In the genomic region with DNA sequence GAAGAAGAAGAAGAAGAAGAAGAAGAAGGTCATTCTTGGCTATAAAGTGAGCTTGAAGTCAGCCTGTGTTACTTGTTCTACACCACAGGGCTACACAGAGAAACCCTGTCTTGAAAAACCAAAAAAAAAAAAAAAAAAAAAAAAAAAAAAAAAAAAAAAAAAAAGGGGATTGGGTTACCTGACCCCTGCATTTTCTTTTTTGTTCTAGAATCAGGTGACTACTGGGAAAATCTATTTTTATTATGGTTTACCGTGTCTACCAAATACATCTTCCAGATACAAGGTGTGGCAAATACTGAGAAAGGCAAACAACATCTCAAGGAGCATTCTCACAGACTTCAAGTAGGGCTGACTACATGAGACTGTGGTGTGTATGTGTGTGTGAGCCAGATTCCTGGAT, we compare ENCODE assay signal across 23 mouse cellular contexts. TPM values are rescaled to one million over a fixed set of nuclear protein-coding genes. Genes with fewer than 3 reads are reported as not detected.
A peak's percentile ranks its signal among the peaks of the same experiment; 100 is the strongest.
DNase-seq lines count a peak whose midpoint lies in the region; ATAC-seq and TF ChIP-seq lines count a peak whose summit lies in the region.
"Had no signal": no experiment of that assay in that cellular context is flagged by ENCODE, and none has a peak within 500 bp of the region (broad histone marks: within the 10 kb centered on the region; RNA-seq: fewer than 3 reads in every experiment).

No protein-coding gene starts in this region.

- peak overlapping the region; percentile 84 for H3K27ac ChIP-seq in heart, embryonic 13.5 days (replicated peaks)
- H3K27ac ChIP-seq in CH12.LX (ENCODE audit: insufficient read depth, low read depth) = no peak overlapping the region
- peak overlapping the region; percentile 78 for H3K27ac ChIP-seq in intestine, postnatal 0 days (ENCODE audit: low read depth, low read length)
- peak overlapping the region; percentile 54; the same call in 1 of the 2 replicates for H3K27ac ChIP-seq in stomach, embryonic 16.5 days (ENCODE audit: low read length)
- no peak overlapping the region for H3K27ac ChIP-seq in forebrain, embryonic 14.5 days (ENCODE audit: low read depth, low read length)
- H3K27ac ChIP-seq: embryonic facial prominence, embryonic 12.5 days; embryonic facial prominence, embryonic 15.5 days; forebrain, embryonic 12.5 days; hindbrain, embryonic 12.5 days; hindbrain, embryonic 15.5 days had no signal

- no peak for TF ChIP-seq EP300 in CH12.LX (IDR thresholded peaks at IDR 0.05; ENCODE audit: low read length)

- H3K4me2 ChIP-seq in heart, embryonic 13.5 days = no peak overlapping the region
- no peak overlapping the region for H3K4me2 ChIP-seq in CH12.LX (ENCODE audit: insufficient read depth, low read depth, poor library complexity, severe bottlenecking)
- H3K4me2 ChIP-seq in intestine, postnatal 0 days (replicated peaks; ENCODE audit: low read depth) = no peak overlapping the region
- H3K4me2 ChIP-seq in stomach, embryonic 16.5 days (ENCODE audit: low read depth, low read length) = no peak overlapping the region
- H3K4me2 ChIP-seq in forebrain, embryonic 14.5 days (ENCODE audit: low read length) = no peak overlapping the region
- H3K4me2 ChIP-seq: embryonic facial prominence, embryonic 12.5 days; embryonic facial prominence, embryonic 15.5 days; forebrain, embryonic 12.5 days; hindbrain, embryonic 12.5 days; hindbrain, embryonic 15.5 days had no signal

- WGBS in heart, embryonic 13.5 days = 77% methylated on average over 1 of the region's 1 CpGs
- WGBS in intestine, postnatal 0 days = 84% methylated on average over 1 of the region's 1 CpGs
- 78% methylated on average over 1 of the region's 1 CpGs for WGBS in stomach, embryonic 16.5 days
- WGBS in forebrain, embryonic 14.5 days = 92% methylated on average over 1 of the region's 1 CpGs

- H3K9me3 ChIP-seq in heart, embryonic 13.5 days = no peaks in the 10 kb centered on the region
- H3K9me3 ChIP-seq in CH12.LX (replicated peaks; ENCODE audit: low read length) = no peaks in the 10 kb centered on the region
- no peaks in the 10 kb centered on the region for H3K9me3 ChIP-seq in intestine, postnatal 0 days (ENCODE audit: control insufficient read depth)
- H3K9me3 ChIP-seq in stomach, embryonic 16.5 days (replicated peaks; ENCODE audit: control insufficient read depth, low read length) = no peaks in the 10 kb centered on the region
- H3K9me3 ChIP-seq in forebrain, embryonic 14.5 days (replicated peaks; ENCODE audit: control insufficient read depth, low read length) = no peaks in the 10 kb centered on the region
- H3K9me3 ChIP-seq: embryonic facial prominence, embryonic 12.5 days; embryonic facial prominence, embryonic 15.5 days; forebrain, embryonic 12.5 days; heart, embryonic 12.5 days; hindbrain, embryonic 12.5 days; hindbrain, embryonic 15.5 days had no signal

- dilution Hi-C loops in CH12.LX (cut with MboI; ENCODE audit: extremely low pct_ligation_motif_present, extremely low pct_unique_long_range_greater_than_20kb, low sequenced_read_pairs) = no loop called here

- peaks cover 40% of the 10 kb centered on the region for H3K4me1 ChIP-seq in heart, embryonic 13.5 days
- H3K4me1 ChIP-seq in CH12.LX (ENCODE audit: control insufficient read depth in 1 of 2, insufficient read depth in 2 of 2) = peaks cover 12 to 51% of the 10 kb centered on the region in 2 experiments
- no peaks in the 10 kb centered on the region for H3K4me1 ChIP-seq in intestine, postnatal 0 days (replicated peaks; ENCODE audit: control insufficient read depth, insufficient read depth, low read length)
- peaks cover 10% of the 10 kb centered on the region for H3K4me1 ChIP-seq in stomach, embryonic 16.5 days (ENCODE audit: control insufficient read depth, insufficient read depth, low read length)
- H3K4me1 ChIP-seq in forebrain, embryonic 14.5 days (ENCODE audit: control insufficient read depth, insufficient read depth, low read length) = no peaks in the 10 kb centered on the region

- H3K4me3 ChIP-seq in heart, embryonic 13.5 days = no peak overlapping the region
- no peak overlapping the region for H3K4me3 ChIP-seq in CH12.LX (replicated peaks in 1 of 3; ENCODE audit: low read depth in 2 of 3, low read length in 2 of 3, poor library complexity in 1 of 3)
- H3K4me3 ChIP-seq in intestine, postnatal 0 days (ENCODE audit: low read depth, low read length) = no peak overlapping the region
- H3K4me3 ChIP-seq in stomach, embryonic 16.5 days (replicated peaks; ENCODE audit: low read length) = no peak overlapping the region
- H3K4me3 ChIP-seq in forebrain, embryonic 14.5 days (ENCODE audit: low read depth, low read length) = no peak overlapping the region
- H3K4me3 ChIP-seq: embryonic facial prominence, embryonic 12.5 days; embryonic facial prominence, embryonic 15.5 days; forebrain, embryonic 12.5 days; heart, embryonic 12.5 days; hindbrain, embryonic 12.5 days; hindbrain, embryonic 15.5 days had no signal

- in situ Hi-C loops in CH12.LX (cut with MboI; ENCODE audit: low pct_ligation_motif_present, low pct_unique_long_range_greater_than_20kb, low sequenced_read_pairs) = loop anchor here (25.0 kb wide), 1 partner anchor 457 kb away; no protein-coding TSS in a partner anchor

- H3K36me3 ChIP-seq in heart, embryonic 13.5 days = no peaks in the 10 kb centered on the region
- no peaks in the 10 kb centered on the region for H3K36me3 ChIP-seq in CH12.LX (replicated peaks in 1 of 2; ENCODE audit: control insufficient read depth in 1 of 2, insufficient read depth in 1 of 2, low read length in 1 of 2)
- H3K36me3 ChIP-seq in intestine, postnatal 0 days (ENCODE audit: control insufficient read depth, insufficient read depth) = no peaks in the 10 kb centered on the region
- no peaks in the 10 kb centered on the region for H3K36me3 ChIP-seq in stomach, embryonic 16.5 days (ENCODE audit: control insufficient read depth, insufficient read depth, low read length)
- no peaks in the 10 kb centered on the region for H3K36me3 ChIP-seq in forebrain, embryonic 14.5 days (ENCODE audit: control insufficient read depth, insufficient read depth, low read length)
- H3K36me3 ChIP-seq: embryonic facial prominence, embryonic 12.5 days; embryonic facial prominence, embryonic 15.5 days; forebrain, embryonic 12.5 days; heart, embryonic 12.5 days; hindbrain, embryonic 12.5 days; hindbrain, embryonic 15.5 days had no signal

- TF ChIP-seq POLR2A in CH12.LX (IDR thresholded peaks at IDR 0.05; ENCODE audit: low read depth, low read length) = no peak

- intact Hi-C loops in heart, postnatal 10 days (cut with DNase I) = no loop called here

- no peak for TF ChIP-seq RAD21 in CH12.LX (IDR thresholded peaks at IDR 0.05; ENCODE audit: low read depth, low read length)

- H3K9ac ChIP-seq in heart, embryonic 13.5 days = 0 out of 2 replicates have a peak overlapping the region, but pooled peaks have one; percentile 25
- no peak overlapping the region for H3K9ac ChIP-seq in CH12.LX (ENCODE audit: insufficient read depth, low read depth)
- H3K9ac ChIP-seq in intestine, postnatal 0 days (ENCODE audit: low read depth, low read length) = no peak overlapping the region
- H3K9ac ChIP-seq in stomach, embryonic 16.5 days (ENCODE audit: low read length) = no peak overlapping the region
- H3K9ac ChIP-seq in forebrain, embryonic 14.5 days (ENCODE audit: low read length) = no peak overlapping the region
- H3K9ac ChIP-seq: embryonic facial prominence, embryonic 12.5 days; embryonic facial prominence, embryonic 15.5 days; forebrain, embryonic 12.5 days; heart, embryonic 12.5 days; hindbrain, embryonic 12.5 days; hindbrain, embryonic 15.5 days had no signal

- no peaks in the 10 kb centered on the region for H3K27me3 ChIP-seq in heart, embryonic 13.5 days (replicated peaks)
- H3K27me3 ChIP-seq in CH12.LX (replicated peaks) = no peaks in the 10 kb centered on the region
- no peaks in the 10 kb centered on the region for H3K27me3 ChIP-seq in intestine, postnatal 0 days (replicated peaks; ENCODE audit: control insufficient read depth, insufficient read depth, low read length)
- H3K27me3 ChIP-seq in stomach, embryonic 16.5 days (ENCODE audit: control insufficient read depth, insufficient read depth, low read length) = no peaks in the 10 kb centered on the region
- no peaks in the 10 kb centered on the region for H3K27me3 ChIP-seq in forebrain, embryonic 14.5 days (replicated peaks; ENCODE audit: control insufficient read depth, insufficient read depth, low read length)
- H3K27me3 ChIP-seq: embryonic facial prominence, embryonic 12.5 days; embryonic facial prominence, embryonic 15.5 days; heart, embryonic 12.5 days; hindbrain, embryonic 12.5 days; hindbrain, embryonic 15.5 days had no signal

- DNase-seq in heart, postnatal 10 days = no peak
- no peak for DNase-seq in CH12.LX (ENCODE audit: extremely low read depth)
- no peak for DNase-seq in forebrain, embryonic 14.5 days (ENCODE audit: low spot score)
- no peak for DNase-seq in cerebellum, adult 11 months
- DNase-seq: adrenal gland, adult 8-10 months; adrenal gland, postnatal 25 days; B cell, adult 2 months; cerebellum, adult 18-20 months; cerebellum, adult 9-11 months; cerebellum, postnatal 25 days; gastrocnemius, postnatal 10 days; gastrocnemius, postnatal 36 days had no signal

- no peaks in the 10 kb centered on the region for H3K79me2 ChIP-seq in CH12.LX (replicated peaks; ENCODE audit: control insufficient read depth, extremely low read depth, insufficient read depth, poor library complexity, severe bottlenecking)

- TF ChIP-seq CTCF in CH12.LX (conservative IDR thresholded peaks at IDR 0.05 in 1 of 2, IDR thresholded peaks at IDR 0.05 in 1 of 2; ENCODE audit: low read depth in 2 of 2, low read length in 2 of 2) = no peak
- no peak for TF ChIP-seq CTCF in intestine, postnatal 0 days (IDR thresholded peaks at IDR 0.05; ENCODE audit: low read depth)

- no peak for ATAC-seq in heart, embryonic 13.5 days (ENCODE audit: extremely low read depth, insufficient number of reproducible peaks, low FRiP score, low TSS enrichment)
- ATAC-seq in intestine, postnatal 0 days = no peak
- ATAC-seq in stomach, embryonic 16.5 days (ENCODE audit: insufficient read depth, low FRiP score) = no peak
- ATAC-seq in forebrain, embryonic 14.5 days = no peak
- ATAC-seq: activated CD4-positive, CD25-positive, alpha-beta regulatory T cell, adult 4 months; forebrain, embryonic 16.5 days had no signal

TF ChIP-seq in CH12.LX, 34 proteins besides CTCF, POLR2A, EP300 and RAD21 (continues in another document):
- TF ChIP-seq JUN (IDR thresholded peaks at IDR 0.05; ENCODE audit: insufficient read depth, low read depth, low read length) (no peak), ZNF384 (IDR thresholded peaks at IDR 0.05; ENCODE audit: low read depth, low read length) (peak; percentile 67), BHLHE40 (IDR thresholded peaks at IDR 0.05; ENCODE audit: low read depth, low read length) (no peak)

RNA-seq across cellular contexts. Expression of gene Vps8, which starts 54.1 kb away (rescaled TPM):
- polyA plus RNA-seq in heart, embryonic 13.5 days (2015; fragmentation: Nextera tagmentation; extraction: Ambion mirVana) = 18.9 and 21.1 TPM in 2 replicates
- total RNA-seq in heart, postnatal 10 days (2021) = 10 to 100 TPM; 23.0 to 23.2 TPM
- 13.3 and 15.9 TPM in 2 replicates for total RNA-seq in CH12.LX (2012; rRNA removed)
- 11.9 and 13.6 TPM in 2 replicates for total RNA-seq in CH12.LX (2014; rRNA removed)
- polyA plus RNA-seq in CH12.LX (2012; ENCODE audit: insufficient read length, low read depth) = 11.9 and 17.6 TPM in 2 replicates
- 6.6 and 9.5 TPM in 2 replicates for polyA plus RNA-seq in intestine, postnatal 0 days (2015; fragmentation: Nextera tagmentation; extraction: Ambion mirVana)
- 20.1 and 25.9 TPM in 2 replicates for polyA plus RNA-seq in stomach, embryonic 16.5 days (2015; fragmentation: Nextera tagmentation; extraction: Ambion mirVana)
- 33.0 and 36.9 TPM in 2 replicates for polyA plus RNA-seq in forebrain, embryonic 14.5 days (2014; fragmentation: Nextera tagmentation; extraction: Ambion mirVana)

Comparison
In these comparisons a context has a peak if more than half of its experiments do, and no peak if none do; other contexts are left out.
1. H3K27ac ChIP-seq: peak in heart, embryonic 13.5 days (single experiment), intestine, postnatal 0 days (single experiment) and stomach, embryonic 16.5 days (single experiment); none in CH12.LX (single experiment) and forebrain, embryonic 14.5 days (single experiment).